Mouse (Mus musculus): ENCODE data around the gene Riiad1. TPM values are rescaled to one million over a fixed set of nuclear protein-coding genes. Genes with fewer than 3 reads are reported as not detected.

Gene Riiad1
- not detected in 2 replicates for polyA plus RNA-seq (2016; fragmentation: Nextera tagmentation; extraction: Ambion mirVana)

- Histone ChIP-seq H3K36me3 (no peaks in the 10 kb centered on the region), H3K4me2 (peak within 1 kb of the TSS; percentile 24; the same call in 1 of the 2 replicates), H3K9ac (no peak within 1 kb of the TSS), H3K27ac (no peak within 1 kb of the TSS), H3K4me1 (peaks cover 17% of the 10 kb centered on the region), H3K4me3 (no peak within 1 kb of the TSS), H3K9me3 (replicated peaks) (no peaks in the 10 kb centered on the region), H3K27me3 (replicated peaks) (peaks cover 62% of the 10 kb centered on the region)
- no peak for ATAC-seq
- WGBS (ENCODE audit: insufficient replicate concordance), result 15% methylated on average over 16 of the region's 16 CpGs
Measured at GRCm38 (mm10) chr3:94480291-94480884, at the start of gene Riiad1. Gene Riiad1, minus strand, starts transcription at chr3:94480341.

GRCm38 (mm10) chr3:94526731-94527130 is 46.6 kb upstream of the Riiad1 start:
- H3K9me3 ChIP-seq (replicated peaks), result no peaks in the 10 kb centered on the region
- no peaks in the 10 kb centered on the region for H3K27me3 ChIP-seq (replicated peaks)
- no peaks in the 10 kb centered on the region for H3K4me1 ChIP-seq
- peaks cover 68% of the 10 kb centered on the region for H3K36me3 ChIP-seq
- 62% methylated on average over 2 of the region's 2 CpGs for WGBS (ENCODE audit: insufficient replicate concordance)
- H3K4me2 ChIP-seq, result no peak overlapping the region
- no peak for ATAC-seq
- H3K9ac ChIP-seq, result no peak overlapping the region
- no peak overlapping the region for H3K4me3 ChIP-seq
- H3K27ac ChIP-seq, result no peak overlapping the region

GRCm38 (mm10) chr3:94506664-94507063 is 26.5 kb upstream of the Riiad1 start:
- no peak overlapping the region for H3K27ac ChIP-seq
- no peak overlapping the region for H3K9ac ChIP-seq
- H3K9me3 ChIP-seq (replicated peaks), result no peaks in the 10 kb centered on the region
- no peak overlapping the region for H3K4me3 ChIP-seq
- 79% methylated on average over 1 of the region's 1 CpGs for WGBS (ENCODE audit: insufficient replicate concordance)
- no peak overlapping the region for H3K4me2 ChIP-seq
- peaks cover 53% of the 10 kb centered on the region for H3K36me3 ChIP-seq
- ATAC-seq, result no peak
- no peaks in the 10 kb centered on the region for H3K27me3 ChIP-seq (replicated peaks)
- no peaks in the 10 kb centered on the region for H3K4me1 ChIP-seq

GRCm38 (mm10) chr3:94502243-94502642 is 22.1 kb upstream of the Riiad1 start:
- Histone ChIP-seq H3K4me3 (no peak overlapping the region), H3K27me3 (replicated peaks) (no peaks in the 10 kb centered on the region), H3K9me3 (replicated peaks) (no peaks in the 10 kb centered on the region), H3K36me3 (peaks cover 46% of the 10 kb centered on the region), H3K27ac (no peak overlapping the region), H3K9ac (no peak overlapping the region), H3K4me2 (no peak overlapping the region), H3K4me1 (no peaks in the 10 kb centered on the region)
- 75% methylated on average over 3 of the region's 3 CpGs for WGBS (ENCODE audit: insufficient replicate concordance)
- ATAC-seq, result no peak

- WGBS (ENCODE audit: insufficient replicate concordance), result 62% methylated on average over 4 of the region's 4 CpGs
- Histone ChIP-seq H3K36me3 (peaks cover 49% of the 10 kb centered on the region), H3K4me3 (no peak overlapping the region), H3K27ac (no peak overlapping the region), H3K4me2 (no peak overlapping the region), H3K4me1 (no peaks in the 10 kb centered on the region), H3K9me3 (replicated peaks) (no peaks in the 10 kb centered on the region), H3K27me3 (replicated peaks) (no peaks in the 10 kb centered on the region), H3K9ac (no peak overlapping the region)
- no peak for ATAC-seq
Measured at GRCm38 (mm10) chr3:94497162-94497561, 17.0 kb upstream of the Riiad1 start.

GRCm38 (mm10) chr3:94487581-94487980 is 7.4 kb upstream of the Riiad1 start:
- no peak overlapping the region for H3K27ac ChIP-seq
- H3K9ac ChIP-seq, result no peak overlapping the region
- no peaks in the 10 kb centered on the region for H3K9me3 ChIP-seq (replicated peaks)
- no peak for ATAC-seq
- no peaks in the 10 kb centered on the region for H3K4me1 ChIP-seq
- H3K36me3 ChIP-seq, result no peaks in the 10 kb centered on the region
- 61% methylated on average over 6 of the region's 6 CpGs for WGBS (ENCODE audit: insufficient replicate concordance)
- 0 out of 2 replicates have a peak, but pooled peaks cover 4% of the 10 kb centered on the region for H3K27me3 ChIP-seq (replicated peaks)
- H3K4me2 ChIP-seq, result no peak overlapping the region
- no peak overlapping the region for H3K4me3 ChIP-seq

- no peak overlapping the region for H3K4me2 ChIP-seq
- H3K9ac ChIP-seq, result no peak overlapping the region
- H3K36me3 ChIP-seq, result no peaks in the 10 kb centered on the region
- H3K9me3 ChIP-seq (replicated peaks), result no peaks in the 10 kb centered on the region
- no peak overlapping the region for H3K27ac ChIP-seq
- no peaks in the 10 kb centered on the region for H3K4me1 ChIP-seq
- H3K27me3 ChIP-seq (replicated peaks), result peaks cover 20% of the 10 kb centered on the region
- no peak overlapping the region for H3K4me3 ChIP-seq
- ATAC-seq, result no peak
- WGBS (ENCODE audit: insufficient replicate concordance), result 64% methylated on average over 7 of the region's 7 CpGs
Measured at GRCm38 (mm10) chr3:94485922-94486321, 5.8 kb upstream of the Riiad1 start.

- peaks cover under 1% of the 10 kb centered on the region; the same call in 1 of the 2 replicates for H3K4me1 ChIP-seq
- no peak for ATAC-seq
- no peak overlapping the region for H3K4me2 ChIP-seq
- H3K9me3 ChIP-seq (replicated peaks), result no peaks in the 10 kb centered on the region
- H3K27ac ChIP-seq, result no peak overlapping the region
- H3K36me3 ChIP-seq, result no peaks in the 10 kb centered on the region
- WGBS (ENCODE audit: insufficient replicate concordance), result 44% methylated on average over 20 of the region's 20 CpGs
- H3K9ac ChIP-seq, result no peak overlapping the region
- peaks cover 40% of the 10 kb centered on the region for H3K27me3 ChIP-seq (replicated peaks)
- H3K4me3 ChIP-seq, result no peak overlapping the region
Measured at GRCm38 (mm10) chr3:94483790-94484439, 3.8 kb upstream of the Riiad1 start.

- WGBS (ENCODE audit: insufficient replicate concordance), result 76% methylated on average over 17 of the region's 17 CpGs
- no peak overlapping the region for H3K9ac ChIP-seq
- H3K27ac ChIP-seq, result no peak overlapping the region
- H3K4me2 ChIP-seq, result no peak overlapping the region
- peaks cover 50% of the 10 kb centered on the region for H3K27me3 ChIP-seq (replicated peaks)
- no peak for ATAC-seq
- H3K9me3 ChIP-seq (replicated peaks), result no peaks in the 10 kb centered on the region
- no peaks in the 10 kb centered on the region for H3K36me3 ChIP-seq
- H3K4me3 ChIP-seq, result no peak overlapping the region
- H3K4me1 ChIP-seq, result peaks cover 11% of the 10 kb centered on the region
Measured at GRCm38 (mm10) chr3:94482764-94483385, 2.7 kb upstream of the Riiad1 start.

GRCm38 (mm10) chr3:94481429-94481828 is 1.3 kb upstream of the Riiad1 start:
- ATAC-seq, result no peak
- Histone ChIP-seq H3K9me3 (replicated peaks) (no peaks in the 10 kb centered on the region), H3K4me2 (no peak overlapping the region), H3K36me3 (no peaks in the 10 kb centered on the region), H3K9ac (no peak overlapping the region), H3K27me3 (replicated peaks) (peaks cover 56% of the 10 kb centered on the region), H3K4me3 (no peak overlapping the region), H3K27ac (no peak overlapping the region), H3K4me1 (peaks cover 17% of the 10 kb centered on the region)
- WGBS (ENCODE audit: insufficient replicate concordance), result 38% methylated on average over 4 of the region's 4 CpGs

- 3% methylated on average over 11 of the region's 11 CpGs for WGBS (ENCODE audit: insufficient replicate concordance)
- Histone ChIP-seq H3K27ac (no peak overlapping the region), H3K9ac (no peak overlapping the region), H3K4me3 (no peak overlapping the region), H3K4me1 (peaks cover 17% of the 10 kb centered on the region), H3K9me3 (replicated peaks) (no peaks in the 10 kb centered on the region), H3K36me3 (no peaks in the 10 kb centered on the region), H3K27me3 (replicated peaks) (peaks cover 63% of the 10 kb centered on the region), H3K4me2 (peak overlapping the region; percentile 24; the same call in 1 of the 2 replicates)
- ATAC-seq, result no peak
Measured at GRCm38 (mm10) chr3:94479564-94479963, 577 bp downstream of the Riiad1 start.

- 14% methylated on average over 9 of the region's 9 CpGs for WGBS (ENCODE audit: insufficient replicate concordance)
- Histone ChIP-seq H3K4me3 (no peak overlapping the region), H3K9ac (no peak overlapping the region), H3K9me3 (replicated peaks) (no peaks in the 10 kb centered on the region), H3K27ac (no peak overlapping the region), H3K4me2 (no peak overlapping the region; the same call in 1 of the 2 replicates), H3K4me1 (peaks cover 17% of the 10 kb centered on the region), H3K36me3 (no peaks in the 10 kb centered on the region), H3K27me3 (replicated peaks) (peaks cover 59% of the 10 kb centered on the region)
- no peak for ATAC-seq
Measured at GRCm38 (mm10) chr3:94478591-94479169, 1.5 kb downstream of the Riiad1 start.

All from liver, embryonic 12.5 days (tissue).